Mouse (Mus musculus) stomach, embryonic 15.5 days (tissue): ENCODE results near the gene Kif1b. TPM values are rescaled to one million over a fixed set of nuclear protein-coding genes. Genes with fewer than 3 reads are reported as not detected.
"Not testable (repeated sequence)": the region's sequence is repeated elsewhere in the genome, so short reads cannot be mapped to it uniquely, and the experiment has no call there.

Experiments used
- ATAC-seq: fragments of 200-750 bp; cut with Nextera tagmentation; 2 replicates; pipeline ENCODE4 v1.8.0; 2017; ENCODE audit warnings: low read depth, moderate number of reproducible peaks, moderate TSS enrichment; ENCODE audit not compliant: insufficient read depth, low FRiP score
- H3K27ac ChIP-seq: fragments of 300-500 bp; sonication (generic); 2 replicates; pipeline ENCODE4 v1.5.1; 2015; ENCODE audit warnings: mild to moderate bottlenecking, inconsistent platforms
- H3K27me3 ChIP-seq: fragments of 300-500 bp; sonication (generic); replicated peaks from 2 replicates; pipeline ENCODE4 v1.6.1; 2015; ENCODE audit warnings: inconsistent platforms
- H3K36me3 ChIP-seq: fragments of 300-500 bp; sonication (generic); 2 replicates; pipeline ENCODE4 v1.6.1; 2015; ENCODE audit warnings: inconsistent platforms
- H3K4me1 ChIP-seq: fragments of 300-500 bp; sonication (generic); 2 replicates; pipeline ENCODE4 v1.6.1; 2015; ENCODE audit warnings: inconsistent platforms
- H3K4me2 ChIP-seq: fragments of 300-500 bp; sonication (generic); 2 replicates; pipeline ENCODE4 v1.6.1; 2015; ENCODE audit warnings: mild to moderate bottlenecking, inconsistent platforms
- H3K4me3 ChIP-seq: fragments of 300-500 bp; sonication (generic); replicated peaks from 2 replicates; pipeline ENCODE4 v1.5.1; 2015; ENCODE audit warnings: inconsistent platforms
- H3K9ac ChIP-seq: fragments of 300-500 bp; sonication (generic); 2 replicates; pipeline ENCODE4 v1.6.1; 2015; ENCODE audit warnings: inconsistent platforms
- H3K9me3 ChIP-seq: fragments of 300-500 bp; sonication (generic); 2 replicates; pipeline ENCODE4 v1.6.1; 2016; ENCODE audit warnings: inconsistent platforms
- WGBS: fragments of 180-500 bp; shearing (Covaris S2); methylation state at CpG from one replicate; pipeline ENCODE4 v1.1.7; 2015; 5-methylcytosine and 5-hydroxymethylcytosine counted together
- polyA plus RNA-seq: library from polyadenylated mRNA; unstranded; fragments of >200 nt; fragmentation: Nextera tagmentation; extraction: Ambion mirVana; gene quantifications from 2 replicates; pipeline ENCODE4 v1.2.1, GENCODE M21; 2015

Kif1b gene
- polyA plus RNA-seq, 1 experiment from 2014 or later: 39.3 TPM

DNA sequence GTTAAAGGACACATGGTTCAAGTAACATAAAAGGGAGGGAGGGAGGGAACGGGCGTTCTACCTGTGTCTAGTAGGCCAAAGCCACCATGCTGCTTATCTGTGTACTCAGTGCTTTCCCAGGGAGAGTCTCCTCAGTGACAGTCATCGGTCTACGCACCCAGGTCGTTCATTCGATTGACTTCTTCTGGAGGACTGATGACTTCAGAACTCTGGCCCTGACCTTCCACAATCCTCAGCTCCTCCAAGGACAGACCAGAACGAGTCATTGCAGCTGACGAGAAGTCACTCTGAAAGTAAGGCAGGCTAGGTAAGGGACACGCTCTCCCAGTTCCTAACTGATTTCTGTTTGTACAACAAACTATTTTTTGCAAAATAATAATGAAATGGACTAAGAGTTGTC lies 94.0 kb downstream of the Kif1b start:
- H3K27ac ChIP-seq: no peak overlapping the region
- no peak overlapping the region for H3K4me2 ChIP-seq
- 92% methylated on average over 9 of the region's 9 CpGs for WGBS
- H3K9me3 ChIP-seq: no peaks in the 10 kb centered on the region
- no peaks in the 10 kb centered on the region for H3K4me1 ChIP-seq
- H3K9ac ChIP-seq: no peak overlapping the region
- H3K36me3 ChIP-seq: peaks cover 23% of the 10 kb centered on the region
- H3K27me3 ChIP-seq: no peaks in the 10 kb centered on the region
- no peak for ATAC-seq
- no peak overlapping the region for H3K4me3 ChIP-seq

DNA sequence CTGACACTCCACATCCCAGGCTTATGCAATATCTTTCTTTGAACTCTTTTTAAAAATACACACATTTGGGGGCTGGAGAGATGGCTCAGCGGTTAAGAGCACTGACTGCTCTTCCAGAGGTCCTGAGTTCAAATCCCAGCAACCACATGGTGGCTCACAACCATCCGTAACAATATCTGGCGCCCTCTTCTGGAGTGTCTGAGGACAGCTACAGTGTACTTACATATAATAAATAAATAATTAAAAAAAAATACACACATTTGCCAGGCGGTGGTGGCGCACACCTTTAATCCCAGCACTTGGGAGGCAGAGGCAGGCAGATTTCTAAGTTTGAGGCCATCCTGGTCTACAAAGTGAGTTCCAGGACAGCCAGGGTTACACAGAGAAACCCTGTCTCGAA lies 96.1 kb downstream of the Kif1b start:
- not testable (repeated sequence) for ATAC-seq

DNA sequence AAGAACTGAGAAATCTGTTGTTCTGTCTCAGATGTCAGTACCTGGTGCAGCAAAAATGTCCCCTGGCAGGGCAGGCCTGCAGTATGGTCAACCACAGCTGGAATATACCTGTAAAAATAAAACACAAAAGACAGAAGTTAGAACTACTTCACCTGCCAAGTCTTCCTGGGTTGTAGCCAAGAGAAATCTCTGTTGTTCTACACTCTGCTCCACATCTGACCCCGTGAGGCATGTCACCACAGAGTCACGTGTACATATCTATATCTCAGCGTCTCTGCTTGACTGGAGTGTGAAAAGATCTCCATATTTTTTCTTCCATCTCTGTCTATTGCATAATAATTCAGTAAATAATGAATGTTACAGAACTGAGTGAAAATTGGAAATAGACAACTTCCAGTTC lies 105.0 kb downstream of the Kif1b start:
- H3K36me3 ChIP-seq: peaks cover 29% of the 10 kb centered on the region
- no peaks in the 10 kb centered on the region for H3K4me1 ChIP-seq
- no peak overlapping the region for H3K4me2 ChIP-seq
- WGBS: 69% methylated on average over 3 of the region's 3 CpGs
- no peak overlapping the region for H3K27ac ChIP-seq
- no peak overlapping the region for H3K4me3 ChIP-seq
- no peaks in the 10 kb centered on the region for H3K27me3 ChIP-seq
- no peaks in the 10 kb centered on the region for H3K9me3 ChIP-seq
- no peak for ATAC-seq
- no peak overlapping the region for H3K9ac ChIP-seq

More for the DNA sequence above, 96.1 kb downstream of the Kif1b start:
- H3K4me1 ChIP-seq, H3K27me3 ChIP-seq, H3K27ac ChIP-seq, H3K9me3 ChIP-seq, H3K4me2 ChIP-seq, H3K9ac ChIP-seq, H3K4me3 ChIP-seq: not testable (repeated sequence)
- peaks cover 34% of the 10 kb centered on the region for H3K36me3 ChIP-seq
- WGBS: 96% methylated on average over 6 of the region's 6 CpGs

DNA sequence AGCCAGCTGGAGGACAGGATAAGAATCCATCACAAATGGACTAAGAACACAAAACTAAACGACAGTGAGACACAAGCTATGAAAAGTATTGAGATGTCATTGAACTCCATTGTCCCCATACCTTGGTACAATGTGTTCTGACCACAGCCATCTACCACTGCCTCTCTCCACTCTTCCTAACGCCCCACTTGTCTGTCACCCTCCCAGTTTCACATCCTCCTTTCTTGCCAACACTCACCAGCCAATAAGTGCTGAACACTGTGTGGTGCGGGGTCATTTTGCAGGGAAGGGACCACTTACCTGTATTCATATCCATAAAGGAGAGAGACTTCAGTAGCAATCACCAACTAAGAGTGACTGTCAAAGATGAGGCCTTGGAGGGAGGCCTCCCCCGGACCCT lies 106.4 kb downstream of the Kif1b start:
- Histone ChIP-seq H3K4me1 (no peaks in the 10 kb centered on the region), H3K9me3 (no peaks in the 10 kb centered on the region), H3K27me3 (no peaks in the 10 kb centered on the region), H3K4me2 (no peak overlapping the region), H3K27ac (no peak overlapping the region), H3K9ac (no peak overlapping the region), H3K4me3 (no peak overlapping the region), H3K36me3 (peaks cover 23% of the 10 kb centered on the region; the same call in 1 of the 2 replicates)
- WGBS: 86% methylated on average over 4 of the region's 4 CpGs
- ATAC-seq: no peak

DNA sequence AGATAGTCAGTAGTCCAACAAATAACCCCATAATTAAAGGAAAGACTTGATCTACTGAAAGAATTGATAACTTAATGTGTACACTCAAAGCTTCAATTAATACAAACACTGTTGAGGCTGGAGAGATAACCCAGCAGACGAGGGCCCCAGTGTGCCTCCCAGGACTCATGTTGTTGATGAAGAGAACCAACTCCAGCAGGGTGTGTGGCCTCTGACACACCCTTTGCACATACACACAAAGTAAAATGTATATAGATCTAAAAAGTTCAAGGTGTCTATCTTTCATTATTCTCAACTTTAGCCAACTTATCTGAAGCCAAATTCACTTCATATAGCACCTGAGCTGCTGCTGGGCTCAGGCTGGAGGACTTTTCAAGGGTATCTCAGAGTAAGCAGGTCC lies 110.3 kb downstream of the Kif1b start:
- ATAC-seq: peak; percentile 63
- Histone ChIP-seq H3K36me3 (0 out of 2 replicates have a peak, but pooled peaks cover 16% of the 10 kb centered on the region), H3K4me1 (no peaks in the 10 kb centered on the region), H3K4me2 (no peak overlapping the region), H3K27ac (0 out of 2 replicates have a peak overlapping the region, but pooled peaks have one; percentile 13), H3K4me3 (no peak overlapping the region), H3K9ac (no peak overlapping the region), H3K27me3 (no peaks in the 10 kb centered on the region), H3K9me3 (no peaks in the 10 kb centered on the region)
- WGBS: 62% methylated on average over 1 of the region's 1 CpGs

DNA sequence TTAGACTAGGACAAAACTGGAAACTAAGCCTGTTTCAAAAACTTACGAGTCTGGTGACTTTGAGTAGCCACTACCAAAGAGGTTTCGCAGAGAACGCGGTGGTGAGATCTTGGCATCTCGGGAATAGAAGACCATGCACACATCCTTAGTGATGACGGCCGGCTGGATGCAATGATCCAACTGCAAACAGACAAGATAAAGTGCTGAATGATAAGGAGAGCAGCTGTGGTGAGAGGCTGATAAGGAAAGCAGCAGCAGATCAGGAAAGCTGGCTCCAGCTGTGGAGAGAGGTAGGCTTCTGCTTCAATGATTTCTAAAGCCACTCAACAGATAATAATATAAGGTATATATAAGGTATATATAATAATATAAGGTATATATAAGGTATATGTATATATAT lies 116.4 kb downstream of the Kif1b start:
- H3K27me3 ChIP-seq: no peaks in the 10 kb centered on the region
- no peak overlapping the region for H3K4me3 ChIP-seq
- H3K9ac ChIP-seq: no peak overlapping the region
- H3K4me2 ChIP-seq: no peak overlapping the region
- no peaks in the 10 kb centered on the region for H3K4me1 ChIP-seq
- peaks cover 20% of the 10 kb centered on the region for H3K36me3 ChIP-seq
- H3K9me3 ChIP-seq: no peaks in the 10 kb centered on the region
- 78% methylated on average over 7 of the region's 7 CpGs for WGBS
- ATAC-seq: no peak
- H3K27ac ChIP-seq: no peak overlapping the region

DNA sequence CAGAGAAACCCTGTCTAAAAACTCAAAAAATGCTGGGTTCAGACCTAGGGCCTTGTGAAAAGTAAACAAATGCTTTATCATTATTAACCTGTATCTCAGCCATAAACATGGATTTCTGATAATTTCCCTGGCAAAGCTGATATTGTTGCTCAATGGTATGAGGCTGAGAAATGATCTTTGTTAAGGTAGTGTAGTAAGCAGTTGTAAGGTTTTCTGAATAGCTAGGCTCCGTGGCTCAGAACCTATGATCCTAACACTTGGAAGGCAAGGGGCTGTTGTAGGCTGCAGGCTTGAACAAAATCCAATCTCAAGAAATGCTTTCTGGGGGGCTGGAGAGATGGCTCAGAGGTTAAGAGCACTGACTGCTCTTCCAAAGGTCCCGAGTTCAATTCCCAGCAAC lies 118.9 kb downstream of the Kif1b start:
- peaks cover 37% of the 10 kb centered on the region for H3K36me3 ChIP-seq
- no peaks in the 10 kb centered on the region for H3K9me3 ChIP-seq
- ATAC-seq: no peak
- no peak overlapping the region for H3K4me3 ChIP-seq
- H3K27ac ChIP-seq: no peak overlapping the region
- H3K9ac ChIP-seq: no peak overlapping the region
- no peaks in the 10 kb centered on the region for H3K27me3 ChIP-seq
- H3K4me1 ChIP-seq: no peaks in the 10 kb centered on the region
- 74% methylated on average over 2 of the region's 2 CpGs for WGBS
- H3K4me2 ChIP-seq: no peak overlapping the region

DNA sequence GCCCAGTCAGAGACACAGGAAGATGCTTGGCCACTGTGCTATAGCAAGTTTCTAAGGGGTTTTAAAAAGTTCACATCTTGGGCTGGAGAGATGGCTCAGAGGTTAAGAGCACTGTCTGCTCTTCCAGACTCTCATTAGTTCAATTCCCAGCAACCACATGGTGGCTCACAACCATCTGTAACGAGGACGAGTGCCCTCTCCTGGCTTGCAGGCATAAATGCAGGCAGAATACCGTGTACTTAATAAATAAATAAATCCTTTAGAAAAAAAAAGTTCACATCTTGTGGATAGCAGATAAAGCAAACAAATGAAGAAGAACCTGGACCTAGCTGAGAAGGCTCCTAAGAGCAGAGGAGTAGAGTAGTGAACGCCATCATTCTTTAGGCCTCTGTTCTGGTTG lies 124.7 kb downstream of the Kif1b start:
- Histone ChIP-seq H3K27me3 (no peaks in the 10 kb centered on the region), H3K36me3 (peaks cover 32% of the 10 kb centered on the region), H3K4me2 (no peak overlapping the region), H3K4me3 (no peak overlapping the region), H3K9ac (no peak overlapping the region), H3K4me1 (0 out of 2 replicates have a peak, but pooled peaks cover 3% of the 10 kb centered on the region), H3K27ac (no peak overlapping the region), H3K9me3 (no peaks in the 10 kb centered on the region)
- ATAC-seq: no peak
- WGBS: 65% methylated on average over 4 of the region's 4 CpGs

DNA sequence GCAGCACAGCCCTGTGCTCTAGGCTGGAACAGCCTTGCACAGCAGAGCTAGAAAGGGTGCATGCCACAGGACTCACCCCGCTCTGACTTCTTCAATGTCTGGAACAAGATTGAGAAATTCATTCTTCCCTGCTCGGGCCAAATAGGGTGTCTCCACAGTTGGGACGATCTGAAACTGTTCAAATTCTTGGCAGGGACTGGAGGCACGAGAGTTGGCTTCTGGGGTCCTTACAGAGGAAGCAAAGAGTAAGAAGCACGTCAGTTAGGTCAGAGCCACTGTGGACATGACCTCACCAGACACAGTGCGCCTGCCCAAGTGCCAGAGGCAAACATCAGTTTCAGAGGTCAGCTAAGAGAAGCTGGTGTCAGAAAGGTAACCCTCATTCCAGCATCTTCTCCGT lies 125.3 kb downstream of the Kif1b start:
- 85% methylated on average over 7 of the region's 7 CpGs for WGBS
- H3K9me3 ChIP-seq: no peaks in the 10 kb centered on the region
- no peak overlapping the region for H3K27ac ChIP-seq
- ATAC-seq: no peak
- no peak overlapping the region for H3K9ac ChIP-seq
- 0 out of 2 replicates have a peak, but pooled peaks cover 3% of the 10 kb centered on the region for H3K4me1 ChIP-seq
- H3K27me3 ChIP-seq: no peaks in the 10 kb centered on the region
- peaks cover 27% of the 10 kb centered on the region for H3K36me3 ChIP-seq
- H3K4me2 ChIP-seq: no peak overlapping the region
- H3K4me3 ChIP-seq: no peak overlapping the region

DNA sequence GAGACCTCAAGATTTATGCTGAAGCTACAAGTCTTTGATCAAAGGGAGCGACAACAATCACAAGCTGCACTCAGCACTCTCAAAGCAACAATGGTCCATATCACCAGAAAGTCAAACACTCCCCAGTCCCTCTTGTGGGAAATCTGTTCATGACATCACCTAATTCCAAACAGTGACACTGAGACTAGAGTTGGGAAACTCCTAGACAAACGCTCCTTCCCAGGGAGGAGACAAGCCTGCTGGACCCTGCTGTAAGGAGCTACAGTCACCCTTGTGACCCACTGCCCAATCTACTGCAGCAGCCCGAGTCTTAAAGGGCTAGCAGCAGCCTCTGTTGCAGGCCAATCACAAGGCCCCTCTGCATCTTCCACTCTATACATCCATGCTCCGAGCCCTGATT lies 127.9 kb downstream of the Kif1b start:
- Histone ChIP-seq H3K27ac (peak overlapping the region; percentile 42; the same call in 1 of the 2 replicates), H3K36me3 (peaks cover 12% of the 10 kb centered on the region), H3K4me2 (no peak overlapping the region), H3K27me3 (no peaks in the 10 kb centered on the region), H3K9ac (no peak overlapping the region), H3K4me3 (no peak overlapping the region), H3K9me3 (no peaks in the 10 kb centered on the region), H3K4me1 (0 out of 2 replicates have a peak, but pooled peaks cover 3% of the 10 kb centered on the region)
- no peak; the same call in 1 of the 2 replicates for ATAC-seq
- 53% methylated on average over 4 of the region's 4 CpGs for WGBS

DNA sequence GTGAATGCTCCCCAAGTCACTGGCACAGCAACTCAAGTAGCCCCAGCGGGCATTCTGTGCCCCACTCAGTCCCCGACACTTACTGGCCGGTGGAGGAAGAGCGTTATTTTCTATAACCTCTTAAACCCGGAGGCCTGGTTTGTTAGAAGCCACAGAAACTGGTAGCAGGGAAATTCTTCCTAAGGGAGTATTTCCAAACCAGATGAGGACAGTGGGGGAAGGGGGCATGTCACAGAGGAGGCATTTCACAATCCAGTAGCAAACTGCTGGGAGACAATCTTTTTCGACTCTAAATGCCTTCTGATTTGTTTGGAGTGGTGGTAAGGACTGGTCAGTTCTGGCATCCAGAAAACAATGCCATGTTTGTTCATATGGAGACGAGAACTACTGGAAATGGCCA lies 128.3 kb downstream of the Kif1b start:
- Histone ChIP-seq H3K27ac (peak overlapping the region; percentile 42), H3K27me3 (no peaks in the 10 kb centered on the region)

DNA sequence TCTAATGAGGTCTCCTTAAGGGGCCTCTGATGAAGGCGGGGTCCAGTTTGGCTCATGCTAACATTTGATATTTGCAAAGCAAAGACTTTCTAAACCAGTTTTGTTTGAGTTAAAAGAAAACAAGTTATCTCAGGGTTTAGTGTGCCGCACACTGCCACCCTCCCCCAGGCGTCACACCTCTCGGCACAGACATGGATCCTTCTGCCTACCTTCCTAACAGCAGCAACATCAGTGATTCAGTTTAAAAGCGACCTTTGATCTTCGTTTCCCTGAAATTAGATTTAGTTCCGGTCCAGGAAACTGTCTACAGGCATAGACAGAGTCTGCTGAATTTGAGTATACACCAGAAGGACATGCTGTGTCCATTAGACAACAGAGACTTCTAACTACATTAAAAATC lies 129.2 kb downstream of the Kif1b start:
- H3K9ac ChIP-seq: no peak overlapping the region
- H3K27me3 ChIP-seq: no peaks in the 10 kb centered on the region
- no peak for ATAC-seq
- no peak overlapping the region for H3K4me3 ChIP-seq
- H3K36me3 ChIP-seq: peaks cover 3% of the 10 kb centered on the region; the same call in 1 of the 2 replicates
- no peaks in the 10 kb centered on the region for H3K9me3 ChIP-seq
- no peak overlapping the region; the same call in 1 of the 2 replicates for H3K27ac ChIP-seq
- H3K4me1 ChIP-seq: 0 out of 2 replicates have a peak, but pooled peaks cover 3% of the 10 kb centered on the region
- 67% methylated on average over 7 of the region's 7 CpGs for WGBS
- H3K4me2 ChIP-seq: no peak overlapping the region

More for the DNA sequence above, 128.3 kb downstream of the Kif1b start:
- Histone ChIP-seq H3K36me3 (peaks cover 10% of the 10 kb centered on the region), H3K9ac (no peak overlapping the region), H3K9me3 (no peaks in the 10 kb centered on the region), H3K4me3 (no peak overlapping the region), H3K4me1 (0 out of 2 replicates have a peak, but pooled peaks cover 3% of the 10 kb centered on the region), H3K4me2 (no peak overlapping the region)
- ATAC-seq: no peak
- 74% methylated on average over 7 of the region's 7 CpGs for WGBS

DNA sequence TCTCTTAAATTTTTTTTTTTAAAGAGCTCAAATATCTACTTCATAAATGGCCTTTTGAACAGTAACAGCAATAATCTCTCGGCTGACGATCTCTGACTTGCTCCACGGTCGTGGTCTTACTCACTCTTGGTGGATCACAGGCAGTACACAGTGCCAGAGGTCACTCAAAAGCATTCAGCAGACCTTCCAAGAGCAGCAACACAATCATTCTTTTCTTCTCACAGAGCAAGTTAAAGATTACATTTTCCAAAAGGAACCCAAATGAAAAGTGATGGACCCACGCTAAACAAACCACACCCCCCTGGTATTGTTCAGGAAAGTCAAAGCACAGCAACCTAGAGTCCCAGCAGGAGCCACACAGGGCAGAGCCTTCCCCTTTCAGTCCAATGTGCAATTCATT lies 130.4 kb downstream of the Kif1b start:
- peaks cover 3% of the 10 kb centered on the region; the same call in 1 of the 2 replicates for H3K36me3 ChIP-seq
- H3K27ac ChIP-seq: no peak overlapping the region
- H3K27me3 ChIP-seq: no peaks in the 10 kb centered on the region
- 54% methylated on average over 5 of the region's 5 CpGs for WGBS
- H3K9ac ChIP-seq: no peak overlapping the region
- no peak overlapping the region for H3K4me2 ChIP-seq
- H3K4me1 ChIP-seq: peaks cover 8% of the 10 kb centered on the region; the same call in 1 of the 2 replicates
- no peak overlapping the region for H3K4me3 ChIP-seq
- ATAC-seq: no peak
- no peaks in the 10 kb centered on the region for H3K9me3 ChIP-seq
